Comparison of ENCODE assay signal across 10 mouse cellular contexts in the genomic region with DNA sequence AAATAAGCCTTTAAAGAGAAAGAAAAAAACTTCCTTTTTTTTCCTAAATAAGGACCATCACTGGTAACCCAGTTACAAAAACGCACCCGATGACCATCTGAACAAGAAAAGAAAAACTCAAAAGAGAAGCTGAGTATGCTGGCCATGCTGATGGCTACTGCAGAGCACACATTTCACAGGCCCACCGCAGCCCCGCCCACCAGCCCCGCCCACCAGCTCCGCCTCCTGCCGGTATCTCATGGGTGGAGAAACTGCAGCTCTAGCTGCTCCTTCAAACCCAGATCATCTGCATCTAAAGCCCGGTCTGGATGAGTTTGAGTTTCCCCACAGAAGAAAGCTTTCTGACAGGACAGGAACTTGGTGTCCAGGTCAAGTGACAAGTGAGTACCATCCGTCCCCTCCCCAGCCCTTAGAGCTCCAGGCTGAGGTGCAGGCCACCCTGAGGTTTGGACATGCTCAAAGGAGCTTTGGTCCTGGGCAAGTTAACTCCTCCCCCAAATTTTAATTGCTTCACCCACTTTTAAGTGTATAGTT. TPM values are rescaled to one million over a fixed set of nuclear protein-coding genes. Genes with fewer than 3 reads are reported as not detected.
DNase-seq lines count a peak whose midpoint lies in the region; ATAC-seq and TF ChIP-seq lines count a peak whose summit lies in the region.
"Had no signal": no experiment of that assay in that cellular context is flagged by ENCODE, and none has a peak within 500 bp of the region (broad histone marks: within the 10 kb centered on the region; RNA-seq: fewer than 3 reads in every experiment).

No protein-coding gene starts in this region.

- no peaks in the 10 kb centered on the region for H3K27me3 ChIP-seq in heart, postnatal 0 days (ENCODE audit: control insufficient read depth, insufficient read depth, low read length)
- H3K27me3 ChIP-seq: stomach, embryonic 15.5 days had no signal

- no peaks in the 10 kb centered on the region for H3K36me3 ChIP-seq in heart, postnatal 0 days (replicated peaks; ENCODE audit: control insufficient read depth, insufficient read depth, low read length)
- H3K36me3 ChIP-seq: stomach, embryonic 15.5 days had no signal

- intact Hi-C loops in heart, postnatal 25 days (cut with DNase I): no loop called here
- intact Hi-C loops in gastrocnemius, postnatal 36 days (cut with DNase I): no loop called here
- intact Hi-C loops in left cerebral cortex, adult 2 months (cut with DNase I): no loop called here

- peak overlapping the region; percentile 30; the same call in 1 of the 2 replicates for H3K4me2 ChIP-seq in heart, postnatal 0 days (ENCODE audit: low read depth, low read length)
- H3K4me2 ChIP-seq: stomach, embryonic 15.5 days had no signal

- H3K9me3 ChIP-seq in heart, postnatal 0 days (replicated peaks; ENCODE audit: control insufficient read depth, low read length): no peaks in the 10 kb centered on the region
- H3K9me3 ChIP-seq: stomach, embryonic 15.5 days had no signal

- no peak for DNase-seq in heart, postnatal 0 days (ENCODE audit: low spot score)
- DNase-seq in heart, postnatal 25 days (ENCODE audit: low spot score): no peak
- DNase-seq in retina, embryonic 14.5 days (ENCODE audit: low spot score): peak; percentile 21
- no peak for DNase-seq in retina, postnatal 1 day
- peak; percentile 46 for DNase-seq in embryo, embryonic 11 days
- DNase-seq in lung, postnatal 4 days: peak; percentile 41 to 46
- DNase-seq in gastrocnemius, postnatal 36 days: no peak
- no peak for DNase-seq in left cerebral cortex, adult 2 months (ENCODE audit: extremely low spot score in 1 of 2, low spot score in 2 of 2)

- peaks cover 23% of the 10 kb centered on the region; the same call in 1 of the 2 replicates for H3K4me1 ChIP-seq in heart, postnatal 0 days (ENCODE audit: control insufficient read depth, insufficient read depth)

- TF ChIP-seq EP300 in heart, postnatal 0 days (IDR thresholded peaks at IDR 0.05; ENCODE audit: low read depth): no peak

- ATAC-seq in heart, postnatal 0 days (ENCODE audit: insufficient read depth, low read depth): no peak

- no peak overlapping the region for H3K9ac ChIP-seq in heart, postnatal 0 days (replicated peaks; ENCODE audit: low read depth, low read length)
- H3K9ac ChIP-seq: stomach, embryonic 15.5 days had no signal

- H3K4me3 ChIP-seq in heart, postnatal 0 days (ENCODE audit: low read depth, low read length): no peak overlapping the region
- no peak overlapping the region for H3K4me3 ChIP-seq in left cerebral cortex, adult 2 months
- H3K4me3 ChIP-seq: erythroblast, embryonic 14.5 days; stomach, embryonic 15.5 days had no signal

- 37% methylated on average over 9 of the region's 9 CpGs for WGBS in heart, postnatal 0 days

- no peak for TF ChIP-seq CTCF in heart, postnatal 0 days (IDR thresholded peaks at IDR 0.05; ENCODE audit: low read depth)
- TF ChIP-seq CTCF in left cerebral cortex, adult 2 months (IDR thresholded peaks at IDR 0.05): no peak

- peak overlapping the region; percentile 61; the same call in 1 of the 2 replicates for H3K27ac ChIP-seq in heart, postnatal 0 days (ENCODE audit: low read depth)
- no peak overlapping the region for H3K27ac ChIP-seq in left cerebral cortex, adult 2 months
- H3K27ac ChIP-seq: stomach, embryonic 15.5 days had no signal

RNA-seq across cellular contexts. Expression of gene Apbb2, which starts 16.2 kb away (rescaled TPM):
- 31.1 and 41.0 TPM in 2 replicates for total RNA-seq in heart, postnatal 0 days (2014; rRNA removed; ENCODE audit: low replicate concordance)
- 31.8 and 31.9 TPM in 2 replicates for polyA plus RNA-seq in heart, postnatal 0 days (2015; fragmentation: Nextera tagmentation; extraction: Ambion mirVana)
- total RNA-seq in heart, postnatal 25 days (2021): 10 to 100 TPM; 40.2 to 46.7 TPM
- total RNA-seq in gastrocnemius, postnatal 36 days (2021): 10 to 100 TPM; 32.0 to 39.1 TPM
- total RNA-seq in left cerebral cortex, adult 2 months (2021): 10 to 100 TPM; 60.1 to 70.5 TPM

Comparison
In these comparisons a context has a peak if more than half of its experiments do, and no peak if none do; other contexts are left out.
1. DNase-seq: peak in retina, embryonic 14.5 days (single experiment), embryo, embryonic 11 days (single experiment) and lung, postnatal 4 days (2 of 2); none in heart, postnatal 0 days (single experiment), heart, postnatal 25 days (single experiment), retina, postnatal 1 day (single experiment), gastrocnemius, postnatal 36 days (0 of 2) and left cerebral cortex, adult 2 months (0 of 2).